Mouse (Mus musculus): ENCODE results near the gene Gm28053. TPM values are rescaled to one million over a fixed set of nuclear protein-coding genes. Genes with fewer than 3 reads are reported as not detected.

The Gm28053 gene
- polyA plus RNA-seq, 1 experiment from 2014 or later = 1.00 TPM

Other genes starting within 250 kb of the Gm28053 start
- gene Atp6v0e2, start 181.0 kb upstream of the Gm28053 start, polyA plus RNA-seq (2014; fragmentation: Nextera tagmentation; extraction: Ambion mirVana) = 190 and 241 TPM in 2 replicates
- 11.0 and 20.1 TPM in 2 replicates for gene Lrrc61, start 163.8 kb upstream of the Gm28053 start, polyA plus RNA-seq (2014; fragmentation: Nextera tagmentation; extraction: Ambion mirVana)
- 1.5 and 3.6 TPM in 2 replicates for gene Rarres2, start 145.8 kb upstream of the Gm28053 start, polyA plus RNA-seq (2014; fragmentation: Nextera tagmentation; extraction: Ambion mirVana)
- gene Gm45021, start 129.0 kb upstream of the Gm28053 start, polyA plus RNA-seq (2014; fragmentation: Nextera tagmentation; extraction: Ambion mirVana) = not detected in 2 replicates
- gene Repin1, start 124.7 kb upstream of the Gm28053 start, polyA plus RNA-seq (2014; fragmentation: Nextera tagmentation; extraction: Ambion mirVana) = 44.3 and 47.0 TPM in 2 replicates
- gene Gm44965, start 124.7 kb upstream of the Gm28053 start, polyA plus RNA-seq (2014; fragmentation: Nextera tagmentation; extraction: Ambion mirVana) = 0.94 TPM in 1 of 2 replicates, not detected in the other
- 14.6 and 17.5 TPM in 2 replicates for gene Zfp775, start 116.5 kb upstream of the Gm28053 start, polyA plus RNA-seq (2014; fragmentation: Nextera tagmentation; extraction: Ambion mirVana)
- gene AI854703, start 91.8 kb upstream of the Gm28053 start, polyA plus RNA-seq (2014; fragmentation: Nextera tagmentation; extraction: Ambion mirVana) = 14.2 and 17.8 TPM in 2 replicates
- gene Gimap8, start 71.4 kb upstream of the Gm28053 start, polyA plus RNA-seq (2014; fragmentation: Nextera tagmentation; extraction: Ambion mirVana) = 0.17 and 0.32 TPM in 2 replicates
- gene Gimap9, start 42.5 kb upstream of the Gm28053 start, polyA plus RNA-seq (2014; fragmentation: Nextera tagmentation; extraction: Ambion mirVana) = 0.98 and 2.1 TPM in 2 replicates
- 0.63 and 1.4 TPM in 2 replicates for gene Gimap4, start 34.1 kb upstream of the Gm28053 start, polyA plus RNA-seq (2014; fragmentation: Nextera tagmentation; extraction: Ambion mirVana)
- gene Gimap6, start 10.4 kb upstream of the Gm28053 start, polyA plus RNA-seq (2014; fragmentation: Nextera tagmentation; extraction: Ambion mirVana) = 3.9 and 8.0 TPM in 2 replicates
- not detected in 2 replicates for gene Gimap7, start within 50 bp of the Gm28053 start, polyA plus RNA-seq (2014; fragmentation: Nextera tagmentation; extraction: Ambion mirVana)
- gene Gimap1, start 20.4 kb downstream of the Gm28053 start, polyA plus RNA-seq (2014; fragmentation: Nextera tagmentation; extraction: Ambion mirVana) = 2.8 and 5.2 TPM in 2 replicates
- gene Gimap5, start 27.6 kb downstream of the Gm28053 start, polyA plus RNA-seq (2014; fragmentation: Nextera tagmentation; extraction: Ambion mirVana) = 0.71 and 0.78 TPM in 2 replicates
- not detected in 2 replicates for gene Gimap3, start 52.2 kb downstream of the Gm28053 start, polyA plus RNA-seq (2014; fragmentation: Nextera tagmentation; extraction: Ambion mirVana)
- 11.1 and 17.2 TPM in 2 replicates for gene Tmem176a, start 122.3 kb downstream of the Gm28053 start, polyA plus RNA-seq (2014; fragmentation: Nextera tagmentation; extraction: Ambion mirVana)
- gene Tmem176b, start 122.9 kb downstream of the Gm28053 start, polyA plus RNA-seq (2014; fragmentation: Nextera tagmentation; extraction: Ambion mirVana) = 89.8 and 96.7 TPM in 2 replicates
- not detected in 2 replicates for gene Aoc1, start 154.3 kb downstream of the Gm28053 start, polyA plus RNA-seq (2014; fragmentation: Nextera tagmentation; extraction: Ambion mirVana)
- gene 1600015I10Rik, start 211.3 kb downstream of the Gm28053 start, polyA plus RNA-seq (2014; fragmentation: Nextera tagmentation; extraction: Ambion mirVana) = not detected in 2 replicates

Measured in midbrain, embryonic 14.5 days (tissue).